Mouse (Mus musculus): ENCODE measurements around the gene Tmem179.

DNA sequence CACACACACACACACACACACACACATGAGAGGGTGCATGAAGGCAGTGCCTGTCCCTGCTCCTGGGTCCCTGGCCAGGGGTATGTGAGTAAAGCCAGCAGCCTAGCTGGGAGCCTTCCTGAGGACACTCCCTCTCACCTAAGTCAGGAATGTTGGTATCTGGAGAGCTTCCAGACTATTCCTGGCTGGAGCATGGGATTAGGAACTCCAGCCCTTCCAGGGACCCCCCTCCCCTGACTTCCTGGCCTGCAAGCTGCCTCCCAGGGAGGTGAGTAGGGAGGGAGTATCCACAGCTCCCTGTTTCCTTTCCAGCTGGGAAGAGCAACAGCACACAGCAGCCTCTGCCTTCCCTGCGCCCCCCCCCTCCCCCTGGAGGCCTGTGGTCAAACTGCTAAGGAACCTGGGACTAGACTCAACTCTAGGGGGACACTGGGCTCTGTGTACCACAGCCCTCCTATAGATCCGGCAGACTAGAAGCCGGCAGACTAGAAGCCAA, 26.1 kb downstream of the Tmem179 start:
- TF ChIP-seq CTCF (IDR thresholded peaks at IDR 0.05; ENCODE audit: low read depth, low read length) (no peak), POLR2A (IDR thresholded peaks at IDR 0.05; ENCODE audit: insufficient read depth, low read length) (no peak), EP300 (IDR thresholded peaks at IDR 0.05; ENCODE audit: insufficient read depth, low read depth, low read length) (no peak)

Measured in ES-Bruce4 (cell line).